17 mouse cellular contexts compared by ENCODE assay signal in the genomic region with DNA sequence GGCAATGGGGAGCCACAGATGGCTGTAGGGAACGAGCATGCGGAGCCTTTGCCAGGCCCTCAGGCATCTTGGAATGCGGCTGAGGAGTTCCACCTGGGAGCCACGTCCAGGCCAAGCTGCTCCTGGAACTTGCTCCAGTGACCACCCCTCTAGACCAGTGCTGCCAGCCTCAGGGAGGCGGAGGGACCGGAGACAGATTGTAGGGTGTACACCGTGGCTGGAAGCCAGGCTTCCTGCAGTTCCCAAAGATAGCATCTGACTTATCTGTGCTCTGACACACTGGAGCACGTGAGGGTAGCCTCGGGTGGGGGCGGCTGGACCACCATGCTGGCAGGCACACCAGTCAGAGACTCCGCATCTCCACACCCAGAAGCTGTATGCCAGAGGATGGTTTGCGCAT. TPM values are rescaled to one million over a fixed set of nuclear protein-coding genes. Genes with fewer than 3 reads are reported as not detected.
DNase-seq lines count a peak whose midpoint lies in the region; ATAC-seq and TF ChIP-seq lines count a peak whose summit lies in the region.
"Had no signal": no experiment of that assay in that cellular context is flagged by ENCODE, and none has a peak within 500 bp of the region (broad histone marks: within the 10 kb centered on the region; RNA-seq: fewer than 3 reads in every experiment).

No protein-coding gene starts in this region.

- ATAC-seq in heart, embryonic 12.5 days (ENCODE audit: insufficient number of reproducible peaks, low FRiP score) = peak; percentile 16; the same call in 1 of the 2 replicates
- no peak for ATAC-seq in intestine, embryonic 16.5 days
- ATAC-seq: Patski had no signal

- TF ChIP-seq CTCF in E14TG2a.4 (conservative IDR thresholded peaks at IDR 0.05; ENCODE audit: low read length) = no peak
- no peak for TF ChIP-seq CTCF in cerebellum, adult 2 months (IDR thresholded peaks at IDR 0.05; ENCODE audit: borderline replicate concordance, insufficient read depth, low read depth, low read length)
- no peak for TF ChIP-seq CTCF in left cerebral cortex, adult 2 months (IDR thresholded peaks at IDR 0.05)

- intact Hi-C loops in left cerebral cortex, adult 2 months (cut with DNase I) = no loop called here

- peaks cover 66% of the 10 kb centered on the region for H3K4me1 ChIP-seq in heart, embryonic 12.5 days (replicated peaks)
- H3K4me1 ChIP-seq in E14TG2a.4 (replicated peaks; ENCODE audit: low read depth, low read length) = peaks cover 51% of the 10 kb centered on the region
- peaks cover 24% of the 10 kb centered on the region for H3K4me1 ChIP-seq in cerebellum, adult 2 months (ENCODE audit: control insufficient read depth, insufficient read depth, low read length)
- peaks cover 9% of the 10 kb centered on the region for H3K4me1 ChIP-seq in intestine, embryonic 16.5 days (ENCODE audit: control insufficient read depth, insufficient read depth, low read length)
- H3K4me1 ChIP-seq: lung, embryonic 15.5 days; neural tube, embryonic 13.5 days had no signal

- H3K4me2 ChIP-seq in heart, embryonic 12.5 days = no peak overlapping the region
- no peak overlapping the region for H3K4me2 ChIP-seq in intestine, embryonic 16.5 days (ENCODE audit: low read depth, low read length)
- H3K4me2 ChIP-seq: hindbrain, embryonic 13.5 days; kidney, embryonic 15.5 days; limb, embryonic 12.5 days; lung, embryonic 15.5 days; midbrain, embryonic 11.5 days; neural tube, embryonic 13.5 days had no signal

- peak overlapping the region; percentile 12; the same call in 1 of the 2 replicates for H3K27ac ChIP-seq in heart, embryonic 12.5 days (ENCODE audit: poor library complexity, severe bottlenecking)
- H3K27ac ChIP-seq in cerebellum, adult 2 months (ENCODE audit: insufficient read depth, low read length) = no peak overlapping the region
- H3K27ac ChIP-seq in left cerebral cortex, adult 2 months = 0 out of 2 replicates have a peak overlapping the region, but pooled peaks have one; percentile 24
- no peak overlapping the region for H3K27ac ChIP-seq in intestine, embryonic 16.5 days (ENCODE audit: low read length)
- H3K27ac ChIP-seq: hindbrain, embryonic 13.5 days; kidney, embryonic 15.5 days; limb, embryonic 12.5 days; lung, embryonic 15.5 days; neural tube, embryonic 13.5 days had no signal

- peaks cover 9% of the 10 kb centered on the region for H3K27me3 ChIP-seq in heart, embryonic 12.5 days (replicated peaks)
- peaks cover 17% of the 10 kb centered on the region; the same call in 1 of the 2 replicates for H3K27me3 ChIP-seq in E14TG2a.4 (ENCODE audit: insufficient read depth, low read length)
- no peaks in the 10 kb centered on the region for H3K27me3 ChIP-seq in cerebellum, adult 2 months (ENCODE audit: control insufficient read depth, insufficient read depth, low read length)
- H3K27me3 ChIP-seq in intestine, embryonic 16.5 days (replicated peaks; ENCODE audit: control insufficient read depth, insufficient read depth, low read length) = no peaks in the 10 kb centered on the region
- H3K27me3 ChIP-seq: lung, embryonic 15.5 days; neural tube, embryonic 13.5 days had no signal

- 42% methylated on average over 12 of the region's 12 CpGs for WGBS in heart, embryonic 12.5 days
- WGBS in cerebellum, adult 2 months = 13% methylated on average over 12 of the region's 12 CpGs
- 62% methylated on average over 12 of the region's 12 CpGs for WGBS in intestine, embryonic 16.5 days

- no peaks in the 10 kb centered on the region for H3K9me3 ChIP-seq in heart, embryonic 12.5 days (replicated peaks)
- H3K9me3 ChIP-seq in E14TG2a.4 (ENCODE audit: low read length) = no peaks in the 10 kb centered on the region
- no peaks in the 10 kb centered on the region for H3K9me3 ChIP-seq in intestine, embryonic 16.5 days (ENCODE audit: control insufficient read depth, low read length)
- H3K9me3 ChIP-seq: hindbrain, embryonic 13.5 days; kidney, embryonic 15.5 days; limb, embryonic 12.5 days; lung, embryonic 15.5 days; neural tube, embryonic 13.5 days had no signal

- H3K4me3 ChIP-seq in heart, embryonic 12.5 days = no peak overlapping the region
- peak overlapping the region; percentile 35; the same call in 1 of the 2 replicates for H3K4me3 ChIP-seq in E14TG2a.4 (replicated peaks; ENCODE audit: low read length)
- H3K4me3 ChIP-seq in cerebellum, adult 2 months (replicated peaks; ENCODE audit: insufficient read depth, low read depth, low read length) = no peak overlapping the region
- H3K4me3 ChIP-seq in left cerebral cortex, adult 2 months = no peak overlapping the region
- no peak overlapping the region for H3K4me3 ChIP-seq in intestine, embryonic 16.5 days (ENCODE audit: low read length)
- H3K4me3 ChIP-seq: hindbrain, embryonic 13.5 days; kidney, embryonic 15.5 days; limb, embryonic 12.5 days; lung, embryonic 15.5 days; neural tube, embryonic 13.5 days had no signal

- H3K9ac ChIP-seq in heart, embryonic 12.5 days = no peak overlapping the region
- no peak overlapping the region for H3K9ac ChIP-seq in intestine, embryonic 16.5 days (ENCODE audit: low read depth, low read length)
- H3K9ac ChIP-seq: hindbrain, embryonic 13.5 days; kidney, embryonic 15.5 days; limb, embryonic 12.5 days; lung, embryonic 15.5 days; neural tube, embryonic 13.5 days had no signal

- no peak for TF ChIP-seq POLR2A in cerebellum, adult 2 months (IDR thresholded peaks at IDR 0.05; ENCODE audit: borderline replicate concordance, insufficient read depth, low read length)

- H3K36me3 ChIP-seq in heart, embryonic 12.5 days = no peaks in the 10 kb centered on the region
- no peaks in the 10 kb centered on the region for H3K36me3 ChIP-seq in E14TG2a.4 (ENCODE audit: insufficient read depth, low read length)
- no peaks in the 10 kb centered on the region for H3K36me3 ChIP-seq in intestine, embryonic 16.5 days (ENCODE audit: control insufficient read depth, insufficient read depth, low read length)
- H3K36me3 ChIP-seq: hindbrain, embryonic 13.5 days; kidney, embryonic 15.5 days; limb, embryonic 12.5 days; lung, embryonic 15.5 days; neural tube, embryonic 13.5 days had no signal

- DNase-seq in heart, adult 11 months = no peak
- peak; percentile 69 to 83 for DNase-seq in cerebellum, adult 2 months
- peak; percentile 26 to 35 for DNase-seq in left cerebral cortex, adult 2 months (ENCODE audit: extremely low spot score in 1 of 2, low spot score in 2 of 2)
- no peak for DNase-seq in embryo, embryonic 10.5 days (ENCODE audit: low spot score)
- DNase-seq in urinary bladder, postnatal 36 days (ENCODE audit: low spot score in 2 of 2) = no peak
- DNase-seq: adrenal gland, postnatal 10 days; gastrocnemius, postnatal 25 days had no signal

RNA-seq across cellular contexts. Expression of gene Grip2, which starts 28.6 kb away (rescaled TPM):
- polyA plus RNA-seq in heart, embryonic 12.5 days (2016; fragmentation: Nextera tagmentation; extraction: Ambion mirVana) = 8.4 and 8.7 TPM in 2 replicates
- 13.5 and 15.5 TPM in 2 replicates for polyA plus RNA-seq in cerebellum, adult 2 months (2012; rRNA removed)
- 10 to 100 TPM; 16.2 to 17.3 TPM for total RNA-seq in left cerebral cortex, adult 2 months (2021)
- 0.45 and 0.53 TPM in 2 replicates for polyA plus RNA-seq in intestine, embryonic 16.5 days (2015; fragmentation: Nextera tagmentation; extraction: Ambion mirVana)

Comparison
In these comparisons a context has a peak if more than half of its experiments do, and no peak if none do; other contexts are left out.
1. H3K27ac ChIP-seq: peak in heart, embryonic 12.5 days (single experiment) and left cerebral cortex, adult 2 months (single experiment); none in cerebellum, adult 2 months (single experiment) and intestine, embryonic 16.5 days (single experiment).
2. DNase-seq: peak in cerebellum, adult 2 months (2 of 2) and left cerebral cortex, adult 2 months (2 of 2); none in heart, adult 11 months (single experiment), embryo, embryonic 10.5 days (single experiment) and urinary bladder, postnatal 36 days (0 of 2).